Mouse (Mus musculus) testis, postnatal 10 days (tissue): Measurements from ENCODE around the gene Cib1.

Experiments
- DNase-seq: peaks from one replicate; pipeline ENCODE4 v3.0.0; 2021; ENCODE audit warnings: low spot score

The Cib1 gene

DNA sequence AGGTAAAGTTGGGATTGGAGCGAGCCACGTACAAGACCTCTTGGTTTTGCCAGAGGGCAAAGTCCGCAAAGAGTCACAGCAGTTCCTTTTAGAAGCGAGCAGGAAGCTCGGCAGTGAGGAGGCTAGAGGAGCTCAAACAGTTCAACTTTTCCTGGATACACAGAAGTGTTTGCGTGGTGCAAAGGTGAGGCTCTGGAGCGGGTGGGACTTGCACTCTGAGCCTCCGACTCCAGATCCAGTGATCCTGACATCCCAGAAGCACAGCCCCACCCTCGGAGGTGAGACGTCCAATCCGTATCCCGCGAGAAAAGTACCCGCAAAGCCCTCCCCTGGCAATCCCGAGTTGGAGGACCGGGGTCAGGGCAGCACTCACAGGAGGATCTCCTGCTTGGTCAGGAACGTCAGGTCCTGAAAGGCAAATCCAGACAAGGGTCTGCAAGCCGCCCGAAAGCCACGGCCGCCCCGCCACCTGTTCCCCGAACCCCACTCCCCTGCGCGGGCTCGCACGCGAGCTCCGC, 583 bp downstream of the Cib1 start:
- DNase-seq, result no peak

- no peak for DNase-seq
These were observed 2.4 kb downstream of the Cib1 start for GRCm38 (mm10) chr7:80230196-80230595.

DNA sequence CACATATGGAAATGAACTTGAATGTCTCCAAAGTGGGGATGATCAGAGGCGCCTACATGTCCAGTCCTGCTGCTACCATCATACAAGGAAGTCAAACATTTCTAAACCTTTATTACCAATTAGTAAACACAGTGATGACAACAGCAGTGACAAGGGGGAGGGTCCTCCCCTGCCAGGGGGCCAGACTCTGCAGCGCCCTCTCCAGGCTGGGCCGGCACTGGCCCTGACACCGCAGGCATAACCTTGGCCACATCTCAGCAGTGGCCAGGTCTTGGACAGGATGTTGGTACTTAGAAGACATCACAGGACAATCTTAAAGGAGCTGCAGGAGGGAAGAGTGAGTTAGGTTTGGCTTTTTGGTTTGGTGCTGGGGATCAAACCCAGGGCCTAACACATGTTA, 5.5 kb downstream of the Cib1 start:
- DNase-seq, result no peak

- no peak for DNase-seq
These were observed 11.3 kb downstream of the Cib1 start for GRCm38 (mm10) chr7:80221179-80221750.

DNA sequence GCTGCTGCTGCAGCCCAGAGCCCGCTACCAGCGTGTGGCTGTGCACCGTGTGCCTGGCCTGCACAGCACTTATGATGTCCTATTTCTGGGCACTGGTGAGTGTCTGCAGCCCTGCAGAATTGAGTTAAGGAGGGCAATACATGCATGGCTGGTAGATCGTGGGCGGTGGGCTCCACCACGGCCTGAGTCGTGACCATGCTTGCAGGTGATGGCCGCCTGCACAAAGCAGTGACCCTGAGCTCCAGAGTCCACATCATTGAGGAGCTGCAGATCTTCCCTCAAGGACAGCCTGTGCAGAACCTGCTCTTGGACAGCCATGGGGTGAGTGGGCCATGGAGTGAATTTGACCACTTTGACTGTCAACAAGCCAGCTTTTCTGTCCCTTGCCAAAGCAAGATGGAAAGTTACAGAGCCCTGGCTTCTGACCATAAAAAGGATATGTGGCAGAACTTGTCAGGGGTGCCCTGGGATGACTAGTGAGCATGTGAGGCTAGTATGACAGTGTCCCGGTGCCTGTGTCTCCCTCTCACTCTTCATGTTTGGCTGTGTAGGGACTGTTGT, 12.3 kb downstream of the Cib1 start:
- no peak for DNase-seq

GRCm38 (mm10) chr7:80218666-80219065, 13.9 kb downstream of the Cib1 start:
- DNase-seq, result no peak

GRCm38 (mm10) chr7:80216566-80216965, 16.0 kb downstream of the Cib1 start:
- no peak for DNase-seq

- DNase-seq, result peak; percentile 87
These were observed 17.2 kb downstream of the Cib1 start for GRCm38 (mm10) chr7:80215398-80215797.

GRCm38 (mm10) chr7:80214459-80214858, 18.2 kb downstream of the Cib1 start:
- no peak for DNase-seq

DNA sequence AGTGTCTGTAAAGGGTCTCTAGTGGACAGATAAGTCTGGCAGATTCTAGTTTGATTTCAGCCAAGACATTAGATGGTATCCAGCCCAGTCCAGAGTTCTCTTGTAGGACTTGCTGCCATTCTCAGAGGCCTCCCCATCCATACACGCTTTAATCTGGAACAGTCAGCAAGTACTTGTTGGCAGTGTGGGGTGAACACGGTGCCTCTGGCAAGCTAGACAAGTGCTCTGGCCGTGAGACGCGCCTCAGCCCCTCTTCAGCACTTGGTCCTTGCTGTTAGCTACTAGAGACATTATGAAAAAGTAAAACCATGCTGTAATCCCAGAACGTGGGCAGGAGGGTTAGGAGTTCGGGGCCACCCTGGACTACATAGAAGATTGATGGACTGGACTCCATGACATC, 19.0 kb downstream of the Cib1 start:
- DNase-seq, result peak; percentile 35

GRCm38 (mm10) chr7:80210982-80211381, 21.6 kb downstream of the Cib1 start:
- DNase-seq, result no peak

DNA sequence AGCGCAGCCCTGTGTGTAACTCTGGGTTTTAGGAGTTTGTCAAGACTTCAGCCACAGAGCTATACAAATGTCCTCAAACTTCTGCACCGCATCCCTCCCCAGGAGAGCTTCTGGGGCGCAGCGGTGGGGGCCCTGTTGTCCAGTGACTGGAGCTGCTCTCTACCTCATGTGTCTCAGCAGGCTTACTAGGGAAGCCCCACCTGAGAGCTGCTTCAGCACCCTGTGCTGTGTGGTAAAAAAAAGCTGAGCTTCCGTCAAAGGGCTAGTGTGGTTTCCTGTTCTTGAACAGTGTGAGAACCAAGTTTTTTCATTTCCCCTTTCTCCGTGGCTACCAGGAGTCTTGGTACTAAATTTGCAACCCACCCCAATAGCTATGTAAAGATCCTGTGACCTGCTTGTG, 22.9 kb downstream of the Cib1 start:
- DNase-seq, result no peak

DNA sequence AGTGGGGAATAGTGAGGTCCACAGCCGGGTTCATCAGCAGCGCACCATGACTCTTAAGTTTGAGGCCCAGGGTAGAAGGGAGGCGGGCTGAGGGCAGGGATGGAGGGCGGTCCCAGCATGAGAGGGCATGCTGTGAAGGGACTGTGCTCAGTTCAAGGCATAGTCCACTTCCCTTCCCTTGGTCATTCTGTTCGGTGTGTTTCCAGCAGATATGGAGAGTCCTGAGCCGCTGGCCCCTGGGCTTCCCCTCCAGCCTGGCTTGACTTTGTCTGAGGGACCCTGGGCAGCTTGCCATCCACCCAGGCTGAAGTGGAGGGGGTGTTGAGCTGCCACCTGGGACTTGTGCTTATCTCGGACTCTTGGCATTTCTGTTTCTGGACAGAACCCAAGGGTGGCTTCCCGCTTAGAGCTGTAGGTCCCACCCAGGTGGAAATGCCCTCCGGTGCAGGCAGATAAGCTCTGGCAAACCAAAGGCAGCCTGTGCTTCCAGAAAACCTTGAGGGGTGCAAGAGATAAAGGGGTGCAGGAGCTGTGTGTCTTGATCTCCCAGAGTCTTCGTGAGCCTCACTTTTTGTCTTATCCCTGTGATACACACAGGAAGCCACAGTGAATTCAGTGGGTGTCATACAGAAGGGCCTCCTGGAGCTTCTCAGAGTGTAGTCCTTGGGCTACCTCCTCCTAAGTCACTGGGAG, 23.7 kb downstream of the Cib1 start:
- peak; percentile 76 for DNase-seq

GRCm38 (mm10) chr7:80208026-80208642, 24.5 kb downstream of the Cib1 start:
- DNase-seq, result no peak

DNA sequence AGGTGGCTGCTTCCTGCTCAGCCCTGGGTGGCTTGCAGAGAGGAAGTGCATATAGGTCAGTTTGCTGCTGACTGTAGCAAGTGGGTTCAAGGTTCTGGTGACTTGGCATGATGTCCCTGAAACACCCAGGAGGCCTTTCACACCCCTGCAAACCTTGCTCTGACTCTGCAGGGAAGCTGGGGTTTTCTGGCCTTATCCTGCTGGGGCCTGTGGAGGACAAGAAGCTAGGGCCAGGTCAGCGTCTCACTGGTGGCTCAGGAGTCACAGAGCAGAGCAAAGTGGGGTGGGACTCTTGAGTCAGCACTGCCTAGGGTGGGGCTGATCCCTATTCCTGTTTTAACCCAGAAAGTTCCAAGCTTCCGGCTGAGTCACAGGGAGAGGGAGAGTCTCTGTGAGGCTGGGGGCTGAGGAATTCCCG, 25.3 kb downstream of the Cib1 start:
- no peak for DNase-seq

DNA sequence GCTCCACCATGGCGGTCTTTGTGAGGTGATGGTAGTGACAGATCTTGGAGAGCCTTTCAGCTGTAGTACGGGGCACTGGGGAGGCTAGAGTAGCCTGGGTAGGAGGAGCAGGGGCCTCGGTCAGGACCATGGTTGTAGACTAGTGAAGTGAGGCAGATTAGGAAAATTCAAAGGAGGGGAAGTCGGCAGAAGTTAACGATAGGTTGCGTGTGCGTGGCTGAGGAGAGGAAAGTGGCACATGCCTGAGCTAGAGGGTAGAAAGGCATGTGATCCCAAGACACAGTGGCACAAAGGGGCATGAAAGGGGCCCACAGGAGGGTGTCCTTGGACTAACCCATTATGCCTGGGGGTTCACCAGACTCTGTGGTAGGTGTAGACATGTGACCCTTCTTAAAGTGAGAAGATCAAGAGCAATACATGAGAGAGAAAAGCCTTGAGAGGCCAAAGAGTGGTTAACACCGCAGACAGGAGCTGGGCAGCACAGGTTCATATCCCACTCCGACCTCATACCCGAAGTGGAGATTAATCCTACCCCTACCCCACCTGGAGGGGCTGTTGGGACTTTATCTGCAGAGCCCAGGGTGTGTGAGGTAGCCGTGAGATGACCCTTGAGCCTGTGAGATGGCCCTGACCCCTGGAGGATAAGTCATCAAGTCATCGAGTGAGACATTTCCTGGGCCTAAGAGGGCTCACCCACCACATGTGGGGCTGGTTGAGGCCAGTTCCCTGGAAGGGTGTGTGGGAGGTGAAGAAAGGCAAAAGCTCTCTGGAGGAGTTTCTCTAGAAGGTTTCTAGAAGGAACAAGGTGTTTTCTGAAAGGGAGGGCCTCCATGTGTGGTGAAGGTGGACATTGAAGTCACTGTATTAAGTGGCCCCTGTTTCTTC, 26.7 kb downstream of the Cib1 start:
- DNase-seq, result no peak

DNA sequence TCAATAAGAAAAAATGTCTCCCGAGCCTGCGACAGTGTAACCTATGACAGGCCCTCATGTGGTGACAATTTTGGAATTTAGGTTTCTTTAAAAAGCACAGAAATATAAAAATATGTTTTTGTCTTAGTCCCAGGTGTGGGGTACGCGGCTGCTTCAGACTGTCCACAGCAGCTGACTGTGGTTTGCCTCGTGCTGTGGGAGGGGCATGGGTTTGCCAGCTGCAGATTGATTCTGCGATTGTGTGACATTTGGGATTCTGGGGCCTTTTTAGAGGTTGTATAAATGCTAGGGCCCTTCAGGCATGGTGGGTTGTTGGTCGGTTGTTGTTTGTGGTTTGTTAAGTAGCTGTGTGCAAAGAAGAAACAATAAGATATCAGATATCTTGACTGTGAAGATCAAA, 27.7 kb downstream of the Cib1 start:
- DNase-seq, result no peak

DNA sequence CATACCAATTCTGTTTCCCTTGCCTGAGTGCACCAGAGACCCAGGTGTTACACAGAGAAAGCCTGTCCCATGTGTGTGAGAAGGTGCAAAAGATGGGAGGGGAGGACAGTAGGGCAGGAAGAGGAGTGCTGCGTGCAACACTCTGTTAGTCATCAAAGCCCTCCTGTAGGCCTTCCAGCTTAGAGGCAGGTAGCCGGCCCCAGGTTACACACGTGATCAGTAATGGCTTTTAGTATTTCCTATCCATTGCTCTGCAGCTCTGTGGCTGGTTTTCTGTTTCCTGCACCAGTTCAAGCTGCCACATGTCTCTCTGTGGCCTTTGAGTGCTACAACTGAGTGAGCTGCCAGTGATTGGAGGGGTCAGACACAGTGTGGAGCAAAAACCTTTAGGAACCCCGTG, 28.3 kb downstream of the Cib1 start:
- DNase-seq, result no peak

DNA sequence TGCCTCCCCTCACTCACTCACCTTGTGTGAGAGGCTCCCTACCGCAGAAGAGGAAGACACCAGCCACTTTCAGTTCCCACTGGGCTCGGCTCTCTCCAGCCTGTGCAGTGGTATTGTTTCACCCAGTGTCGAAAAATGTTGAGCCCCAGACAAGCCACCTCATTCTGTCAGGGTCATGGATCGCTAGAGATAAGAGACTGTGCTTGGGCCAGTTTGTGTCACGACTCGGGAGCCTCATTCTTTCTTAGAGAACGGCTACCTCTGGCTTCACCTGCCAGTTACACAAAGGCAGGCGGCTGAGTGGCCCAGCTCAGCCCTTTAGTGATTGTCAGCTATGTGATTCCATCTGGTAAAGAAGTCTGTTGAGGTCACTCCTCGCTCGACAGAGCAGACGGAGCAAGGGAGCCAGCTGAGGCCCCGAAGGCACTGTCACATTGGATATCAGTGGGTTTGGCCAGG, 28.9 kb downstream of the Cib1 start:
- no peak for DNase-seq

GRCm38 (mm10) chr7:80202961-80203360, 29.7 kb downstream of the Cib1 start:
- no peak for DNase-seq

GRCm38 (mm10) chr7:80201888-80202540, 30.6 kb downstream of the Cib1 start:
- no peak for DNase-seq
